Mouse (Mus musculus) kidney, postnatal 25 days (tissue): ENCODE measurements around the gene Gtsf1.
"Not testable (repeated sequence)": the region's sequence is repeated elsewhere in the genome, so short reads cannot be mapped to it uniquely, and the experiment has no call there.

Source experiments
- DNase-seq, 2 experiments: peaks; one replicate each; pipeline ENCODE4 v3.0.0; 2021; ENCODE audit warnings: mixed read lengths in 2 of 2

Gene Gtsf1

DNA sequence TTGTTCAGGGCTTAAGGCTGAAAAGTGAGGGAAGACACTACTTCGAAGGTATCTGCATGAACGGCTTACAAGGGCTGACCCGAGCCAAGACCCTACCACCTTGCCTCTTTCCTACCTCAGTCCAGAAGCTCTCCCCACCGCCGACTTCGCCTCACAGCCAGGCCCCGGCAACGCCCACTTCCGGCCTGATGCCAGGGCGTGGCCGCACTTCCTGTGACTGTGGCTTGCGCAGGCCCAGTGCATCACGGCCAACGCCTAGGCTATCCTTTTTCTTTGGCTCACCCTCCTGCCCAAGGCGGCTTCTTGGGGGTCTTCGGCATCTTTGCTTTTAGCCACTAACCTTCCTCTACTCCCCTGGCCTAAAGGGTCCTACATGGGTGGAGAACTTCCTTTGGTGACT lies at the start of gene Gtsf1:
Gtsf1 (minus strand) TSS at position 230 of the 400 bp plus-strand sequence.
- DNase-seq, result peak in 1 of 2 experiments; percentile 32

DNA sequence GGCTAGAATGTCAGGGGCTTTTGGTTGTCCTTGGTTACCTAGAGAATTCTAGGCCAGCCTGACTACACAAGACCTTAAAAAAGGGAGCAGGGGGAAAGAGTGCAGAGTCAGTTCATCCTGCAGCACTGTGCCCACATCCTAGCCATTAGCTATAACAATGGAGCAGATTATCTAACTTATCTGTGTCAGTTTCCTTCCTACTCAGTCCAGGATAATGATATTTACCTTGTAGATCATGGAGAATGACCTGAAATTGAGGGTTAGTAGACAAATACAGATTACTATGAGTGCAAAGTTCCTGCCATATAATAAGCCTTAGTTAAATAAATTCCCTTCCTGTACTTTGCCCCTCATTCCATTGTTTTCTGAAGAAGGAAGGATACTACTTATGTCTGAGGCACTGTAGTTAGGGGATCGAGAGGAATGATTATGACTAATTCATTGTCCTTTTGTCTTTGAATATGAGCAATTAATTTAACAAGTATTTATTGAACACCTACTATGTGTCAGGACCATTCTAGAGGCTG lies 48.9 kb upstream of the Gtsf1 start:
- no peak for DNase-seq

DNA sequence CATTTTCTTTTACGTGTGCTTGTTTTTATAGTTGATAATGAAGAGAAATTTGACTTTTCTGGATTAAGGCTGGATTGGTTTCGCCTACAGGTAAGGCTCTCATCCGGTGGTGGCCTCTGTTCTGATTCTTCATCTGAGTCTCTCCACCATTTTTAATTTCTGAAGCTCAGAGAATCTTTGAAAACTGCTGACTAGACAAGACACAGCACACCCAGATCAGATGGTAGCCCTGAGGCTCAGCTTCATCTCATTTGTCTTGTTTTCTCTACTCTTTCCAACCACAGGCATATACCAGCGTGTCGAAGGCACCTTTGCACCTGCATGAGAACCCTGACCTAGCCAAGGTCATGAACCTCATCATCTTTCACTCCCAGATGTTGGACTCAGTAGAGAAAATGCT lies 43.5 kb upstream of the Gtsf1 start:
- no peak for DNase-seq

DNA sequence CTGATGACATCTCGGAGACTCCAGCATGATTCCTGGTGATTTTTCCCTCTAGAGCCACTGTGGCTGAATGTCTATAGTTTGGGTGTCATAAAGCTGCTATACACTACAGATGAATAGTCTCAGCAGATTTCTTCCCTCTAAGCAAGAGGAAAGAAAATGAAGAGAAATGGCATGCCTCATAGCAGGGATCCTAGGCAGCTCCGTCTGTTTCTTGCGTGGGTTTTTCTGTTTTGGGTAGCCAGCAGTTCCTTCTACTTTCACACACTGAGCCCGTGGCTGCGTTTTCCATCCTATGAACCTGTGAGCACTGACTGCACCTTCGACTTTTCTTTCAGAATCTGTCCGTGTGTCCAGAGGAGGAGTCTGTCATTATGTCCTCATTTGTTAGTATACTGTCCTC lies 42.9 kb upstream of the Gtsf1 start:
- DNase-seq, result no peak

DNA sequence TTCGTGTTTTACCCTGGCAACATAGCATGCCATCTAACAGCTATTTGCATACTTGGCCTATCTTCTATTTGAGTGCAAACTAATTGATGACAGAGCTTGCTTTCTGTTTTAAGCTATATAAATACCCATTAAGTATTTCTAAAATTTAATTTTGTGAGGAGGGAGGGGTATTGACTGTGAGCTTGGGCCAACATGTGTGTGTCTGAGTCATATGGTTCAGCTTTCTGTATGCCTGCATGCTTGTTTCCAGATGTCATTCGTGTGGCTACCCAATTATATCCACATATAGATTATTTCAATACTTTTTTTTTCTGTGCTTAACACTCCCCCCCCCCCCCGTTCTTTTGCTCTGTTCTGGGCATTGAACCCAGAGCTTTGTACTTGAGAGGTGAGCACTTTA lies 42.0 kb upstream of the Gtsf1 start:
- DNase-seq, result no peak

DNA sequence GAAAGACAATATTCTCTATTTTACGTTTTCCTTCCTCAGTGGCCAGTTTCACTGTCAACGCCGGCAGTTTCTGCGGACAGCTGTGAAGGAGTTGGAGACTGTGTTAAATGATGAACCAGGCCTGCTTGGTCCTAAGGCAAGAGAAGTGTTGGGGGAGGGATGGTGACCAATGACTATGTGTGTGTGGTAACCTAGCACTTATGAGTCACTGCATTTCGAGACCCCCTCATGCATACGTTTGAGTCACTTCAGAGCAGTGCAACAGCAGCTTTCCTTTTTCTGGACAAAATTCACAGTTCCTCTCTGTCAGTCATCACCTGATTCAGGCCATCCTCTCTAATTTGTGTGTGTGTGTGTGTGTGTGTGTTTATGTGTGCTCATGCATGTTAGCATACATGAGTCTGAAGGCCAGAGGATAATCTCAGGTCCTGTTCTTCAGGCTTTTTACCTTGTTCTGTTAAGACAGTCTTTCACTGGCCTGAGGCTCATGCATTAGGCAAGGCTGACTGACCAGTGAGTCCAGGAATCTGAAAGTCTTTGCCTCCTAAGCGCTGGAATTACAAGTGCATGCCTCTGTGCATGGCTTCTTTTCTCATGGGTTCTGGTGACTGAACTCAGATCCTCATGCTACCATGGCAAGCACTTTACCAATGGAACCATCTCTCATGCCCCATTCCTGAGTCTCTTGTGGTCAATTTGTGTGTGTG lies 41.4 kb upstream of the Gtsf1 start:
- DNase-seq, result no peak

DNA sequence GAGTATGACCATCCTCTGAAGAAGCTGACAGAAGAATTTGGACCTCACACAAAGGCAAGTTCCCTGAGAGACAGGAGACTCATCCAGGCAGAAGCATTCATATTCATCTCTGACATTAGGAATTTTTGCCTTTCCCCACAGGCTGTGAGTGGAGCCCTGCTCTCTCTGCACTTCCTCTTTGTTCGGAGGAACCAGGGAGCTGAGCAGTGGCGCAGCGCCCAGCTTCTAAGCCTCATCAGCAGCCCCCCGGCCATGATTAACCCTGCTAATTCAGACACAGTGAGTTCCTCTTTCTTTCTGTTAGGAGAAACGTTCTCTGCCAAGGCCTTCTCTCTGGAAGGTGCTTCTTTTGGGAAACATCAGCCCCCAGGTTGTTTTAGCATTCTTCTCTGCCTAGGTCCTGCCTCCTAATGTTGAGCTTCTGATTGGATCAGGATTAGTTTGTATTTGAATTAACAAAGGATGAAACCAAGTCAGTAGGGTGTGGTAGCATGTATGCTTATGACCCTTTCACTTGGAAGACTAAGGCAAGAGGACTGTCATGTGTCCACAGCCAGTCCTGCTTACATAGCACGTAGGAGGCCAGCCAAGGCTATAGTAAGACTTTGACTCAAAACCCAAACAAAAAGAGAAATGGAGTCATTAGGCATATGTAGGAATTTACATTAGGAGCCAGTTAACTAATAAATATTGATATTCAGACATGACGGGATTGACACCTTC lies 32.4 kb upstream of the Gtsf1 start:
- no peak for DNase-seq

DNA sequence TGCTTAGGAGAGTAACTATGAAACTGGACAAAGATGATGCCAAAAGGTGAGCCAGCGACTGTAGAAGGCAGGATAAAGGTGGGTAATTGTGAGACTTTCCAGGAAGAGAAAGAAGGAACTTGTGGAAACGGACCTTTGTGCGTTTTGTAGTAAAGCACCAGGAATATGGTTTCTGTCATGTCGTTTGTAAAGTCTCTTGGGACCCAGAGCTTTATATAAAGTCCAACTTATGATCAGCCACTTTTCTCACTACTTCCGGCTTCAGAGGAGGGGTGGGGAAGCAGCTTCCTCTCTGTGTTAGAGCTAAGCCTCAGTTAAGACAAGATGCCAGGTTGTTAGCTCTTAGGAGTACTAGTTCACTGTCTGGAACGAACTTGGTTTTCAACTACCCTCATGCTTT lies 24.2 kb upstream of the Gtsf1 start:
- no peak for DNase-seq

DNA sequence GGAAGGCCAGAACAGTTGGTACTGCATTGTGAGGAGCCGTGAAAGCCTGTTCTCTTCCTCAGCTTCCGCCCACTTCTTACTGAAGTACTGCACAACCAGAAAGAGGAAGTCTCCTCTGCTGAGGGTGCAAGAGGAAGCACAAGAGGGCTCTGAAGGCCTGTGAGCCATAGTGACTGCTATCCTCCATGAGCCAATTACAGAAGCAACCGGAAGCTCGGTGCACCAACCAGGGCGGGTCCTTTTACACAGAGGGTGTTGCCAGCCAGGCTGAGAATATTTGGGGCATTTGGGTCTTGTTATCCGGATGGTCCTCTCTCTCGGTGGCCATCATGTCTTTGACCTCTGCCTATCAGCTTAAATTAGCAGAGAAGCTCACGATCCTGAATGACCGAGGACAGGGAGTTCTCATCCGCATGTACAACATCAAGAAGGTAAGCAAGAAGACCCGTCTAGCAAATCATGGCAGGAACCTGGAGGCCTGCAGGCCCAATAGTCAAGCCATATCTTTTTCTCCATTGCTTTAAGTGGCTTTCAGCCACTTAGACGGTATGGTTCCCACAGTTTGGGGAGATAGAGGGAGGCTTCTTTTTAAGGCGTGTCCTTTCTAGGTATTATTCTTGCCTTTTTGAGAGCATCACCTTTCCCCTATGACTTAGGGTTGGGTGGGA lies 23.4 kb upstream of the Gtsf1 start, which contains the start of gene Nckap1l:
Nckap1l (plus strand) TSS at position 244 of the 668 bp plus-strand sequence.
- DNase-seq, result peak in 1 of 2 experiments; percentile 49

DNA sequence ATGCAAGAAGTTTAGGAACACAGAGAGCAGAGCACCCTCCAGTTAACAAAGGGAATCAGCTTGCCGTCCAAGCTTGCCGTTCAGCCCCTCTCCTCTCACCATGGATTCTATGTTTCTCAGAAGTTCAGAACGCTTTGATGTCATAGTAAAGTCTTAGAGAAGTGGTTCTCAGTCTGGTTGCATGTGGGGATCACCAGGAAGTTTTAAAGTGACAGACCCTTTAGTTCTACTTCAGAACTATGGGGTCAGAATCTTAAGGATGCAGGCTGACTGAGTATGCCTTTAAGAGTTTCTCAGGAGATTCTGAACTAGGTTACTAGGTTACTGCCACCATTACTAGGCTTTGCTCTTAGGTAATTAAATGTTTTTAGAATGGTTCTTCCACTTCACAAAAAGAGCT lies 18.1 kb upstream of the Gtsf1 start, which contains the start of gene Gtsf2:
Gtsf2 (minus strand) TSS at position 101 of the 400 bp plus-strand sequence.
- DNase-seq, result no peak

DNA sequence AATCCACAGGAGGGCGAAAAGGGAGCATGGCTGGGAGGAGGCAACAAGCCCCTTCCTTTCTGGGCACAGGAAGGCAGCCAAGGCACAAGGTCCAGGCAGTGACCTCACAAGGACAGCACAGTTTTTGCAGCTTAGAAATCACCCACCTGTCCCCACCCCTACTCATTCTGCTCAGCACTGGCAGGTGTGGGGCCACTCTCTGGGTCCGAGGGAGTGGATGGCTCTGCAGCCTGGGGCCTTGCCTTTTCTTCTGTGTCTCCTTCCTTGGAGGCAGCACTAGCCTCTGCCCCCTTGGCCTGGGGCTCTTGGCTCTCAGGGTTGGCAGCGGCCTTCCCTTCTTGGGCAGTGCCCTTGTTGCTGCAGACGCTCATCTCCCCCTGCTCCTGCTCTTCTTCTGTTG lies 15.7 kb upstream of the Gtsf1 start:
- peak in 1 of 2 experiments; percentile 30 for DNase-seq

DNA sequence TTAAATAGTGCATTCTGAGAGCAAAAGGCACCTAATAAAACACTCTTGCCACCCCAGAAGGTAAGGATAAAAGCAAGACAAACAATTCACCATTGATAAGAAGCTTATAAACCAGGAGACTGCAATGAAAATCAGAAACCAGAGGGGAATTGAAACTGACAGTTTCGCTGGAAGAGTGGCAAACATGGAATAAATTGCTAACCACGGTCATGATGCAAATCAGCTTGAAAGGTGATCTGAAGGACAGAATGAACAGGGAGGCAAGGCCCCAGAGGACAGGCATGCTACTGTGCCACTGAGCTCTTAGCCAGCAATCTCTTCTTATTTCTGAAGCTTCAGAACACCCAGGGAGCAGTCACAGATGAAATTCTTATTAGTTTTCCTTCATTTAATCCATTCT lies 3.3 kb downstream of the Gtsf1 start:
- DNase-seq, result peak in 1 of 2 experiments; percentile 2

DNA sequence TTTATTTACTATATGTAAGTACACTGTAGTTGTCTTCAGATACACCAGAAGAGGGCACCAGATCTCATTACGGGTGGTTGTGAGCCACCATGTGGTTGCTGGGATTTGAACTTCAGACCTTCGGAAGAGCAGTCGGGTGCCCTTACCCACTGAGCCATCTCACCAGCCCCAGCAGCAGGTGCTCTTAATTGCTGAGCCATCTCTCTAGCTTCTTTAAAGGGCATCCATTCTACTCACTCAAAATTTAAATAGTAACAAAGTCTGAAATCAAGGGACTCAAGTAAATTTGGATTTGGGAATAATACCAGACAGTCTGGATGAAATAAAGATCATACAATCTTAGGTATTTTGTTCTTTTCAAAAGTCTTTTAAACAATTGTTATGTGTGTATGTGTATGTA lies 24.7 kb downstream of the Gtsf1 start:
- not testable (repeated sequence) for DNase-seq

DNA sequence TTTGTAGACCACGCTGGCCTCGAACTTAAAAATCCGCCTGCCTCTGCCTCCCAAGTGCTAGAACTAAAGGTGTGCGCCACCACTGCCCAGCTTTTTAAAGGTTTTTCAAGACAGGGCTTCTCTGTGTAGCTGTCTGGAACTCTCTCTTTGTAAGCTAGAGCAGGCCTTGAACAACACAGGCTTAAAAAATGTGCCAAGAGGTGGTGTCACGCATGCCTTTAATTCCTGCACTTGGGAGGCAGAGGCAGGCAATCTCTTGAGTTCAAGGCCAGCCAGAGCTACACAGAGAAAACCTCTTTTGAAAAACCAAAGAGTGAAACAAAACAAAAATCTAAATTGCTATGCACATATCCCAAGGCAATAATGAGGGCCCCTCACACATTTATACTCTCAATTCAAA lies 28.9 kb downstream of the Gtsf1 start:
- DNase-seq, result no peak

DNA sequence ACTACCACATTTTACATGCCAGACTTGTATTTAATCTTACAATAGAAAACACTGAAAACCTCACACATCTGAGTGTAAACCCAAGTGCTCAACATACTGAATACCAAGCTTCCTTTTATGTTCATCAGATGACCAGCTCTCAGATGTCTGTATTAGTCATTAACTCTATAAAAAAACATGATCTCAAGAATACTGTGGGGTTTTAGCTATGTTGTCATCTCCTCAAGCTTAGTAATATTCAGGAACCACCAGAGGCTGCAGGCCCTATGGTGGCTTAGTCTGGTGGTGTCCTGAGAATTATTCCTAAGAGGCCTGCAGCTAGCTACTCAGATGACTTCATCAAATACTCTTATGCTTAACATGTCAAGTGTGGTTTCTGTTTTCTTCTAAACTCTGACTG lies 36.7 kb downstream of the Gtsf1 start:
- no peak for DNase-seq

DNA sequence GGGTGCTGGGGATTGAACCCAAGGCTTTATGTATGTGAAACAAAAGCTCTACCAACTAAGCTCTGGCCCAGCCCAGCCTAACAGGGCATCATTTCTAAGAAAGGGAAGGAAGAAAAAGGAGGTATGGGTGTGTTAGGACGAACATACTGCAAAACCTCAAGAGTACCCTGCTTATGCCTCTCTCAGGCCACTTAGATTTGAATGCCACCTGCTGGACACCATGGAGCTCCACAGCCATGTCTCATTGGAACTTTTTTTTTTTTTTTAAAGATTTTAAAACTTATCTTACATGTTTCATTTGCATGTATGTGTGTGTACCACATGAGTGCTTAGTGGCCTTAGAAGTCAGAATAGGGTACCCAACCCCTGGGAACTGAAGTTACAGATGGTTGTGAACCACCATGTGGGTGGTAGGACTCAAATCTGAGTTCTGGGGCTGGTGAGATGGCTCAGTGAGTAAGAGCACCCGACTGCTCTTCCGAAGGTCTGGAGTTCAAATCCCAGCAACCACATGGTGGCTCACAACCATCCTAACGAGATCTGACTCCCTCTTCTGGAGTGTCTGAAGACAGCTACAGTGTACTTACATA lies 41.6 kb downstream of the Gtsf1 start:
- DNase-seq, result no peak

DNA sequence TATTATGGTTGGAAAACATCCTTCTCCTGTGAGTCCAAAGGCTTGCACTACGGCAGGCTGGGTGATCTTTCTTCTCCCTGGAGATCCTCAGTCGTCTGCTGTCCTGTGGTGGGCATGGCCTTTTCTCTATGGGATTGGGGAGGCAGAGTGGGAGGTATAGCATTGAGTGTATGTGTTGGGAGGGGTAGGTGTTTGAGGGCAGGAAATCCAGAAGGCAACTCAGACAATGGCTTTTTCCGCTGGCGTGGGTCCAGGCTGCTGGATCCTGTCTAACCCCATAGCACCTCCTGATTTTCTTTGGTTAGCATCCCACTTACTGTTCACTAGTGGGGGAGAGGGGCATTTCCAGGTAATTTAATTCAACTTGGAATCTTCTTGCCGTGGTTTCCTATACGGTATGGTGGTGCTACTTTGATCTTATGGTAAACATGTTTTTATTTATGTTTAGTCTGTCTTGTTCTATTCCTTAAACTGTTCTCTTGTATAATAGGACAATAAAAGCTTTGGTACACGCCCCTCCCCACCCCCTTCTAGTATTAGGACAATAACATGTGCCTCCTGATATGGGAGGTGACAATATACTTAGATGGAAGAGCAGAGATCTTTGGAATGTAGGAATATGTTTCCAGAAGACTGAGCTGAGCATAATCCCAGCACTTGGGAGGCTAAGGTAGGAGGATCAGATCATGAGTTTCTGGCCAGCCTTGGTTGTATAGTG lies 46.3 kb downstream of the Gtsf1 start:
- peak; percentile 89 to 91 for DNase-seq

DNA sequence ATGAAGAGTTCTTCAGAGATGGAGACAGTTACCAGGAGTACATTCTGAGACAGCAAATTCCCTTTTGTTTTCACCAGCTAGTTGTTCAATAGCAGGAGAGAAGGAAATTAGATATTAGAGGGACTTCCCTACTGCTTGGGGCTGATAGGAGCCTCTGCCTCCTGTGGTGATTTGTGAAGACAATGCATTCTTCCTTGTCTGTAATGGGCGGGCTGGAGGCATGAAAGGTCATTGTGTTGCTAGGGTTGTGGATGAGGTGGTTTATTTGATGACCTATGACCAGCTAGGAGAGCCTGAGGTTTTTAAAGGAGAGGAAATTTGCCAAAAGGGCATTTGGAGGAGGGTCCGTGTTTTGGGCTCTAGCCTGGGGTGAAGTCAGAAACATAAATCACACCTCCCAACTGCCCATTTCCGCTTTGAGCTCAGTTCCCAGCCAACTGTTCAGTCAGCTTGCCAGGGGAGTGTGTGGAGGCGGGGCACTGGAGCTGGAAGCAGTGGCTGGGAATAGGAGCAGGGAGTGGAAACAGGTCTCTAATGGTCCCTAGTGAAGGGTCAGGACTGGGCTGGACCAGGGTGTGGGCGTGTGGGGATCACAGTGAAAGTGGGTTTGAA lies 47.4 kb downstream of the Gtsf1 start:
- peak; percentile 81 to 87 for DNase-seq

DNA sequence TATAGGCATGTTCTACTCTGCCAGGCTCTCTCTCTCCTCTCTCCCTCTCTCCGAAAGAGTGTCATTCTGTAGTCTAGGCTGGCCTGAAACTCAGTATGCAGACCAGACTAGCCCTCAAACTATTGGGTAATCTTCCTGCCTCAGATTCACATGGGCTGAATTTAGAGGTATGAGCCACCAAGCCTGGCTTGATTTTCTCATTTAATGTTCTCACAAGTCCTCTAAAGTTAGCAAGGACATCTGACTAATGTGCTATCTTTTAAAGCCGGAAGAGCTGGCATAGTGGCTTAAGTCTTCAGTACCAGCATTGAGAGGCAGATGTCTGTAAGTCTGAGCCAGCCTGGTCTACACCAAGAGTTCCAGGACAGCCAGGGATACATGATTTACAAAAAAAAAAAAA lies 48.2 kb downstream of the Gtsf1 start:
- no peak for DNase-seq

DNA sequence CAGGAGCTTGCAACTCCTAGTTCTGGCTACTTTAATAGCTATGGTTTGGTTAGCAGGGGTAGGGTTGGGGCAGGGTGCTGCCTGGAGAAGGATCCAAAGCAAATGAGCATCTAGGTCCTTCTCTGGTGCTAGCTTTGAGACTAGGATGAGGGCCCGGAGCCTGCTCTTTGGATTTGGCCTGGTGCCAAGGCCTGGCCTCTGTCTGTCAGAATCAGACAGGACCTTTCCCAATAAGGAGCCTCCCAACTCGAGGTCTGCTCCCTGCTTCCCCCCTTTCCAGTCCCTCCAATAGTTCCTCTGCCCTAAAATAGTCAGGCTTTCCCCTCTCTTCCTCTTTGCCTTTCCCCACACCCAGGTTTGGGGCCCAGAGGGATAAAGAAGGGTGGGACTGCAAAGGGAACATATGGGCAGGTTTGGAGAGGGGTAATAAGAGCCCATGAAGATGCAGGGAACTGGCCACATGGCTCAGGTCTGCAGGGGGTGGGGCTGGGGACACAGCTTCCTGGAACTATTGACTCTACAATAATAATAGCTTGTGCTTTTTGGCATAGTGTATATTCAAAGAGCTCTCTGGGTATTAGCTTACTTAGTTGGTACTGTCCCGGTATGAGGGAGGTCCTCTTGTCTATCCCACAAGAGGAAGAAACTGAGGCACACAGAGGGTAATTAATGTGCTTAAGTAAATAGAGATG lies 51.5 kb downstream of the Gtsf1 start:
- peak in 1 of 2 experiments; percentile 25 for DNase-seq
